8 mouse cellular contexts compared by ENCODE assay signal in the genomic region with DNA sequence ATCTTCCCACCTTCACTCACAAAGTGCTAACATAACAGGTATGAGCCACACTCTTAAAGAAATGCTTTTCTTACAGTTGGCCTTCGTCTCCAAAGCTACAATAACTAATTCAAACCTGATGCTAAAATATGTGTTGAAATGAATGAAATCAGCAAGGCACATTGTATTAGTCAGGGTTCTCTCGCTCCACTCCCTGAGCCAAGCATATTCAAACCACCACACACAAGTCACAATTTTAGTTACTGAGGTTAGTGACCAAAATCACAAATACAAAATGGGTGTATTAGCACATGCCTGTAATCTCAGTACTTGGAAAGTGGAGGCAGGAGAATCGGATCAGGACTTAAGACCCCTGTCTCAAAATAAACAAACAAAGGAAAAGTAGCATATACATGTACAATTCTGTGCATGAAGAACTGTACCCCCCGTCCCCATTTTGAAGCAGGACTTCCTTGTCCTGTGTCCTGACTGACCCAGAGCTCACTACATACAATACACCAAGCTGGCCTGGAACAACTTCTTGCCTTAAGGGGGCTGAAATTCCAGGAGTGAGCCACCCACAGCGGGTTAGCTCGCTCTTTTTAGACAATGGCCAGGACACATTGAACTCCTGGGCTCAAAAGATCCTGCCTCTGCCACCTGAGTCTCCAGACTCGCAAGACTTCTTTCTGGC. TPM values are rescaled to one million over a fixed set of nuclear protein-coding genes. Genes with fewer than 3 reads are reported as not detected.
DNase-seq lines count a peak whose midpoint lies in the region; ATAC-seq and TF ChIP-seq lines count a peak whose summit lies in the region.

No protein-coding gene starts in this region.

- H3K9ac ChIP-seq in lung, embryonic 16.5 days (ENCODE audit: low read length), result peak overlapping the region; percentile 98
- peak overlapping the region; percentile 94 for H3K9ac ChIP-seq in hindbrain, embryonic 16.5 days (ENCODE audit: low read depth, low read length)
- peak overlapping the region; percentile 89 for H3K9ac ChIP-seq in midbrain, postnatal 0 days (replicated peaks; ENCODE audit: low read length, poor library complexity, severe bottlenecking)

- peak overlapping the region; percentile 92 for H3K27ac ChIP-seq in lung, embryonic 16.5 days (ENCODE audit: low read length)
- peak overlapping the region; percentile 96 for H3K27ac ChIP-seq in embryonic facial prominence, embryonic 10.5 days (replicated peaks)
- H3K27ac ChIP-seq in hindbrain, embryonic 16.5 days (ENCODE audit: low read depth, low read length), result peak overlapping the region; percentile 91
- H3K27ac ChIP-seq in midbrain, postnatal 0 days (ENCODE audit: low read depth, low read length), result peak overlapping the region; percentile 91

- H3K9me3 ChIP-seq in lung, embryonic 16.5 days (ENCODE audit: control insufficient read depth, low read length), result no peaks in the 10 kb centered on the region
- H3K9me3 ChIP-seq in embryonic facial prominence, embryonic 10.5 days, result no peaks in the 10 kb centered on the region
- H3K9me3 ChIP-seq in hindbrain, embryonic 16.5 days (ENCODE audit: control insufficient read depth, low read length), result no peaks in the 10 kb centered on the region
- no peaks in the 10 kb centered on the region for H3K9me3 ChIP-seq in midbrain, postnatal 0 days (ENCODE audit: low read length)

- no peaks in the 10 kb centered on the region for H3K27me3 ChIP-seq in lung, embryonic 16.5 days (ENCODE audit: control insufficient read depth, insufficient read depth, low read depth, low read length)
- H3K27me3 ChIP-seq in embryonic facial prominence, embryonic 10.5 days (replicated peaks; ENCODE audit: low read depth, poor library complexity, severe bottlenecking), result no peaks in the 10 kb centered on the region
- no peaks in the 10 kb centered on the region for H3K27me3 ChIP-seq in hindbrain, embryonic 16.5 days (replicated peaks; ENCODE audit: control insufficient read depth, insufficient read depth, low read length)
- H3K27me3 ChIP-seq in midbrain, postnatal 0 days (ENCODE audit: insufficient read depth, low read length), result no peaks in the 10 kb centered on the region

- peaks cover 13% of the 10 kb centered on the region for H3K36me3 ChIP-seq in lung, embryonic 16.5 days (ENCODE audit: control insufficient read depth, insufficient read depth, low read length)
- peaks cover 36% of the 10 kb centered on the region for H3K36me3 ChIP-seq in embryonic facial prominence, embryonic 10.5 days (replicated peaks)
- H3K36me3 ChIP-seq in hindbrain, embryonic 16.5 days (ENCODE audit: control insufficient read depth, insufficient read depth, low read length), result peaks cover 7% of the 10 kb centered on the region; the same call in 1 of the 2 replicates
- H3K36me3 ChIP-seq in midbrain, postnatal 0 days (ENCODE audit: insufficient read depth, low read length), result peaks cover 9% of the 10 kb centered on the region

- DNase-seq in lung, postnatal 14 days, result no peak
- no peak for DNase-seq in embryonic facial prominence, embryonic 10.5 days (ENCODE audit: low spot score)
- peak; percentile 18 for DNase-seq in midbrain, postnatal 0 days (ENCODE audit: low spot score)
- DNase-seq in right cerebral cortex, postnatal 36 days (ENCODE audit: low spot score in 2 of 2), result no peak
- DNase-seq in c-Kit-positive CD71-positive TER-119-positive erythroid progenitor cells, embryonic 14.5 days (ENCODE audit: low spot score), result no peak
- DNase-seq in thymus, postnatal 36 days, result no peak

- no peak; the same call in 1 of the 2 replicates for TF ChIP-seq CTCF in midbrain, postnatal 0 days (IDR thresholded peaks at IDR 0.05)

- peak; percentile 23; the same call in 1 of the 2 replicates for ATAC-seq in lung, embryonic 16.5 days (ENCODE audit: low read depth)
- ATAC-seq in hindbrain, embryonic 16.5 days, result peak; percentile 7
- ATAC-seq in midbrain, postnatal 0 days (ENCODE audit: low FRiP score), result no peak; the same call in 1 of the 2 replicates

- 18% methylated on average over 7 of the region's 7 CpGs for WGBS in lung, embryonic 16.5 days
- 31% methylated on average over 7 of the region's 7 CpGs for WGBS in embryonic facial prominence, embryonic 10.5 days
- 27% methylated on average over 7 of the region's 7 CpGs for WGBS in hindbrain, embryonic 16.5 days
- WGBS in midbrain, postnatal 0 days, result 23% methylated on average over 7 of the region's 7 CpGs

- peak overlapping the region; percentile 76 for H3K4me3 ChIP-seq in lung, embryonic 16.5 days (ENCODE audit: low read length)
- peak overlapping the region; percentile 66 for H3K4me3 ChIP-seq in embryonic facial prominence, embryonic 10.5 days
- H3K4me3 ChIP-seq in hindbrain, embryonic 16.5 days (ENCODE audit: low read length), result peak overlapping the region; percentile 64
- peak overlapping the region; percentile 61 for H3K4me3 ChIP-seq in midbrain, postnatal 0 days (ENCODE audit: low read depth, low read length)

- H3K4me2 ChIP-seq in lung, embryonic 16.5 days (ENCODE audit: low read depth, low read length), result peak overlapping the region; percentile 93
- peak overlapping the region; percentile 67 for H3K4me2 ChIP-seq in hindbrain, embryonic 16.5 days (ENCODE audit: low read length)
- peak overlapping the region; percentile 85 for H3K4me2 ChIP-seq in midbrain, postnatal 0 days (ENCODE audit: low read depth, low read length, poor library complexity, severe bottlenecking)

- H3K4me1 ChIP-seq in lung, embryonic 16.5 days (replicated peaks; ENCODE audit: control insufficient read depth, insufficient read depth, low read length), result peaks cover 21% of the 10 kb centered on the region
- peaks cover 33% of the 10 kb centered on the region for H3K4me1 ChIP-seq in embryonic facial prominence, embryonic 10.5 days
- H3K4me1 ChIP-seq in hindbrain, embryonic 16.5 days (ENCODE audit: control insufficient read depth, insufficient read depth, low read depth, low read length), result peaks cover 22% of the 10 kb centered on the region
- peaks cover 7% of the 10 kb centered on the region; the same call in 1 of the 2 replicates for H3K4me1 ChIP-seq in midbrain, postnatal 0 days (ENCODE audit: insufficient read depth, low read length)

RNA-seq across cellular contexts. Expression of a gene that starts 12.1 kb away (rescaled TPM):
- 201 and 203 TPM in 2 replicates for polyA plus RNA-seq in lung, embryonic 16.5 days (2015; fragmentation: Nextera tagmentation; extraction: Ambion mirVana)
- 201 and 206 TPM in 2 replicates for polyA plus RNA-seq in embryonic facial prominence, embryonic 10.5 days (2016; fragmentation: Nextera tagmentation; extraction: Ambion mirVana)
- polyA plus RNA-seq in hindbrain, embryonic 16.5 days (2015; fragmentation: Nextera tagmentation; extraction: Ambion mirVana), result 221 and 244 TPM in 2 replicates
- total RNA-seq in midbrain, postnatal 0 days (2014; rRNA removed), result 158 and 196 TPM in 2 replicates
- 251 and 258 TPM in 2 replicates for polyA plus RNA-seq in midbrain, postnatal 0 days (2015; fragmentation: Nextera tagmentation; extraction: Ambion mirVana)

RNA-seq across cellular contexts. Expression of a gene that starts 12.2 kb away (rescaled TPM):
- polyA plus RNA-seq in lung, embryonic 16.5 days (2015; fragmentation: Nextera tagmentation; extraction: Ambion mirVana), result 36.5 and 37.0 TPM in 2 replicates
- polyA plus RNA-seq in embryonic facial prominence, embryonic 10.5 days (2016; fragmentation: Nextera tagmentation; extraction: Ambion mirVana), result 58.1 and 59.4 TPM in 2 replicates
- polyA plus RNA-seq in hindbrain, embryonic 16.5 days (2015; fragmentation: Nextera tagmentation; extraction: Ambion mirVana), result 56.7 and 61.4 TPM in 2 replicates
- 47.7 and 50.5 TPM in 2 replicates for total RNA-seq in midbrain, postnatal 0 days (2014; rRNA removed)
- 60.0 and 60.4 TPM in 2 replicates for polyA plus RNA-seq in midbrain, postnatal 0 days (2015; fragmentation: Nextera tagmentation; extraction: Ambion mirVana)

RNA-seq across cellular contexts. Expression of a gene that starts 23.5 kb away (rescaled TPM):
- polyA plus RNA-seq in lung, embryonic 16.5 days (2015; fragmentation: Nextera tagmentation; extraction: Ambion mirVana), result 71.6 and 75.9 TPM in 2 replicates
- polyA plus RNA-seq in embryonic facial prominence, embryonic 10.5 days (2016; fragmentation: Nextera tagmentation; extraction: Ambion mirVana), result 139 and 145 TPM in 2 replicates
- 81.9 and 95.3 TPM in 2 replicates for polyA plus RNA-seq in hindbrain, embryonic 16.5 days (2015; fragmentation: Nextera tagmentation; extraction: Ambion mirVana)
- total RNA-seq in midbrain, postnatal 0 days (2014; rRNA removed), result 82.5 and 85.4 TPM in 2 replicates
- polyA plus RNA-seq in midbrain, postnatal 0 days (2015; fragmentation: Nextera tagmentation; extraction: Ambion mirVana), result 62.9 and 69.5 TPM in 2 replicates

RNA-seq across cellular contexts. Expression of a gene that starts 31.0 kb away (rescaled TPM):
- 2.9 and 3.0 TPM in 2 replicates for polyA plus RNA-seq in lung, embryonic 16.5 days (2015; fragmentation: Nextera tagmentation; extraction: Ambion mirVana)
- polyA plus RNA-seq in embryonic facial prominence, embryonic 10.5 days (2016; fragmentation: Nextera tagmentation; extraction: Ambion mirVana), result 2.8 and 4.9 TPM in 2 replicates
- 19.8 and 26.6 TPM in 2 replicates for polyA plus RNA-seq in hindbrain, embryonic 16.5 days (2015; fragmentation: Nextera tagmentation; extraction: Ambion mirVana)
- 488 and 629 TPM in 2 replicates for total RNA-seq in midbrain, postnatal 0 days (2014; rRNA removed)
- 245 and 271 TPM in 2 replicates for polyA plus RNA-seq in midbrain, postnatal 0 days (2015; fragmentation: Nextera tagmentation; extraction: Ambion mirVana)
